Mouse (Mus musculus): ENCODE data around the gene Klf15. TPM values are rescaled to one million over a fixed set of nuclear protein-coding genes. Genes with fewer than 3 reads are reported as not detected.

Gene Klf15
- polyA plus RNA-seq, 2 experiments from 2014 or later: not detected

DNA sequence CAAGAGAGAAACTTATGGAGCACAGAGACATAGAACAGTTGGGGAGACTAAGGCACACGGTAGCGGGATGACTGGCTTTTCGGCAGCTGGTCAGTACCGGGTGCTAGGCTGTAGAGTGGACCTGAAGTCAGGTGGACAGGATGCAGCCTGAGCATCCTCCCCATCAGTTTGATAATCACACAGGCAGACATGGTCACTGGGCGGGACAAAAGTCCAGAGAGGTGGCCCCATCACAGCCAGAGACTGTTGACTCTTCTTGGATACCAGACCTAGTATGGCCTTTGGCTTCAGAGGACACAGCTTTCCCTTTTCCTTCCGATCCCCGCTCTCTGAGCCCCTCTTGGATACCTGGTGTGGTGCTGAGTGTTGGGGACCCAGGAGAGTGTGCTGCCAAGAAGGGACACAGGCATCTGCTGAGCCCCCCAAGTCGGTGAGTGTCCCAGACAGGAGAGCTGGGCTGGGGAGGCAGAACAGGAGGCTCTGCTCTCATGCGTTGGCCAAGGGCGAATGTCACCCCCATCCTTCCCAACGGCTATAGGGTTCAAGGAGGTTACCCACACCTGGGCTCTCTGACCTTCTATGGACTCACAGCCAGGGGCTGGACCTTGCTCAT is 2.8 kb downstream of the Klf15 start:
- ATAC-seq: no peak

GRCm38 (mm10) chr6:90466079-90466478 is 3.7 kb downstream of the Klf15 start:
- ATAC-seq: no peak

DNA sequence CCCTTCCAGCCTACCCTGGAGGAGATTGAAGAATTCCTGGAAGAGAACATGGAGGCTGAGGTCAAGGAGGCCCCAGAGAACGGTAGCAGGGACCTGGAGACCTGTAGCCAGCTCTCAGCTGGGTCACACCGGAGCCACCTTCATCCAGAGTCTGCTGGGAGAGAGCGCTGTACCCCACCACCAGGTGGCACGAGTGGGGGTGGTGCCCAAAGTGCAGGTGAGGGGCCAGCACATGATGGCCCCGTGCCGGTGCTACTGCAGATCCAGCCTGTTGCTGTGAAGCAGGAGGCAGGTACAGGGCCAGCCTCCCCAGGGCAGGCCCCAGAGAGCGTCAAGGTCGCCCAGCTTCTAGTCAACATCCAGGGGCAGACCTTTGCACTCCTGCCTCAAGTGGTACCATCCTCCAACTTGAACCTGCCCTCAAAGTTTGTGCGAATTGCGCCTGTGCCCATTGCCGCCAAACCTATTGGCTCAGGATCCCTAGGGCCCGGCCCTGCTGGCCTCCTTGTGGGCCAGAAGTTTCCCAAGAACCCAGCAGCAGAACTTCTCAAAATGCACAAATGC is 4.6 kb downstream of the Klf15 start:
- ATAC-seq: no peak

DNA sequence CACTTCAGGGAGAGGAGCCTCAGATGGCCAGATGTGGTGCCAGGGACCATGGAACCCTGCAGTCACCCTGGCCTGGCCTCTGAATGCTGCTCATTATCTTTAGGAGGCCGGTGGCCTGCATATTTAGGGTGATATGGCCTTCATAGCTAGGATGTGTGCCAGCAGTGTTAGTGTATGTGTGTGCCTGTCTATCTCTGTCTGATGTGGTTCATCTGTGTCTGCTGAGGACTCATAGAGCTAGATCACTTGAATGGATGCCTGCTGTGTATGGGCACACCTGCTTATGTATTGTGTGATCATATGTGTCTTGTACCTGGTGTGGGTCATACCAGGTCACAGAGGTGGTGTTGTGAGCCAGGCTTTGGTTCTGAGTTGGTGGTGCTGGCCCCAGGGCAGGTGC is 5.8 kb downstream of the Klf15 start:
- ATAC-seq: no peak

GRCm38 (mm10) chr6:90469041-90469440 is 6.7 kb downstream of the Klf15 start:
- ATAC-seq: no peak

DNA sequence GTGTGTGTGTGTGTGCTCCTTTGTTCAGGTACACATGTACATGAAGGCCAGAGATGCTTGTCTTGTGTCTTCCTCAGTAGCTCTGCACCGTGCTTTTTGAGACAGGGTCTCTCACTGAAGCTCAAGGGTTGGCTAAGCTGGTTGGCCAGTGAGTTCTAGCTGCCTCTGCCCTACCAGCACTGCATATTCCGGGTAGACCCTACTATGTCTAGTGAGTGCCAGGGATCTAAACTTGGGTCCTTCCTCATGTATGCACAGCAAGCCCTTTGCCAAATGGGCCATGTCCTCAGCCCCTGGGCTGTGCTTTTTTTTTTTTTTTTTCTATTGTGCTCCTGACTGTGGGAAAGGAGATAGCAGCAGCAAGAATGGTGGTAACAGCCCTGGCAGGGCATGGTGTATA is 7.9 kb downstream of the Klf15 start:
- no peak for ATAC-seq

GRCm38 (mm10) chr6:90470947-90471541 is 8.7 kb downstream of the Klf15 start:
- no peak for ATAC-seq

GRCm38 (mm10) chr6:90472079-90472478 is 9.7 kb downstream of the Klf15 start:
- ATAC-seq: no peak

DNA sequence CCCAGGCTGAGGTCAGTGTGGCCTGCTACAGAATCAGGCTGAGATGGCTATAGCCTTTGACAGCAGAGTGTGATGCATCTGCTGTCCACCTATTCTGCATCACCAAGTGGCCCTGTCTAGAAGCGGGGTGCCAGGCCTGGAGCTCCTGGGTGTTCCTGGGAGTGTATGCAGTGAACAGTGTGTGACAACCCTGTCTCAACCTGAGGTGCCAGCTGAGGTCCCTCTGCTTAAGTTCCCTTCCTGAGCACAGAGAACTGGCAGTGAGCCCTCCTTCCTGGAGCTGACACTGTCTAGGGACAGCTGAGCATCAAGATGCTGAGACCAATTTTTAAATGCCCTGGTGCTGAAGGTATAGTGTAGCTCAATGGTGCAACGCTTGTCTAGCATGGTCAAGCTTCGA is 10.3 kb downstream of the Klf15 start:
- no peak for ATAC-seq

GRCm38 (mm10) chr6:90473630-90474360 is 11.4 kb downstream of the Klf15 start:
- ATAC-seq: no peak

GRCm38 (mm10) chr6:90474361-90474750 is 12.0 kb downstream of the Klf15 start:
- ATAC-seq: no peak

DNA sequence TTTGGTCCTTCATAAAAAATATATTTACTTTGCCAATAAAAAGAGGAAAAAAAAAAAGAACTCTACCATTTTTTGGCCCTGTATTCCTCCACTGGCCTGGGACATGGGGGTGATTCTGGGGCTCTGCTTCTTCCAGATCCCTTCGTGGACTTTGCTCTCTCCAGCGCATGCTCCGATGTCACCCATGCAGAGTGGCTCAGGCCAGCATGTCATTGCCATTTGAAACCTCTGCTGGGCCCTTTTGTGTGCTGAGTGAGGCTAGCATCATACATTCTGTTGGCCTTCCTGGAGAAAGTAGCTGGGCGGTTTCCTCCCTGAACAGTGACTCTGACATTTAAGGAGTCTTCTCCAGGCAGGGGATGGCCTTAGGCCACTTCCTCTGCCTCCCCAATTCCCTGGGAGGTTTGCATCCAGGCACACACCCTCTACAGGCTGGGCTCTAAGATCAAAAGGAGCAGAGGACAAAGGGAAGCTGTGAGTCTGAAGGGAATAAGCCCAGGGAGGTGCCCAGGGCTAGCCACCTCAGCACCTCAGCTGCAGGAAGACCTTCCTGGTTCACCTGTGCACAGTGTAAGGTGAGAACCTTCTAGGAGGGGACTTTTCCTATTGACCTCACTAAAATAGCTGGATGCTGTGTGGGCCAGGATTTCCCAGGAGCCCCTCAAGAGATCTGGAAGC is 12.9 kb downstream of the Klf15 start:
- no peak for ATAC-seq

DNA sequence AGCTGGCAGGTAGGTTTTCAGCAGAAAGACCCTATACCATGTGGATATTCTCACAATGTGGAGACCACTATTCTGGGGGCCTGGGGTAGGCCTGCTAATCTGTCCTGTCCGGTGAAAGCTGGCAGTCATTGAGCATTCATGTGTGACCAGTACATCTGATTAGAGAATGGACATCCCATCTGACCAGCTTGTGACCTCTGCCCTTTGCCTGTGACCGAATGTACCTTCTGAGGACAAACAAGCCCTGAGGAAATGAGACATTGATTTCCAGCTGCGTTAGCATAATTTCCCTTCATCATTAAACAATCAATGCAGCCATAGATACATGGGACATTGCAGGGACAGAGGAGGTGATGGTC is 13.5 kb downstream of the Klf15 start:
- no peak for ATAC-seq

- no peak for ATAC-seq
Measured at GRCm38 (mm10) chr6:90476941-90477518, 14.7 kb downstream of the Klf15 start.

- no peak for ATAC-seq
Measured at GRCm38 (mm10) chr6:90484249-90484648, 21.9 kb downstream of the Klf15 start.

DNA sequence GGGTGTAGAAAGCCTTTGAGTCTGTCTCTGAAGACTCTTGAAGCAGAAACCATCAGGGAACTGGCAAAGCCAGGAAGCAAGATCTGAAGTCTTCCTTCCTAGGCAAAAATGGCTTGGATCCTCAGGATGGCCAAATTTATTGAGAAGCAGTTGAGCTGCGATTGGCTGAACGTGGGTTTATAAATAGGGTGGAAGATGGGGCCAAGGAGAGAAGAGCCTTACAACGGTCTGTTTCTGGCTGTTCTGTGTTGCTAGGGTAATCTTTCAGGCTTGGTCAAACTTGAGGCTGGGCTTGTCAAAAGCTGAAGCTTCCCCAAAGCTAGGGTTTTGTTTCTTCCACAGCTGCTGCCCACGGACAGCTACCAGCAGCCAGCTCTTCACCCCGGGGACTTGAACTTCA is 22.5 kb downstream of the Klf15 start:
- ATAC-seq: no peak

GRCm38 (mm10) chr6:90486176-90486921 is 24.0 kb downstream of the Klf15 start, which contains the start of gene Aldh1l1:
TSS of gene Aldh1l1 (plus strand) at chr6:90486427.
- ATAC-seq: no peak

DNA sequence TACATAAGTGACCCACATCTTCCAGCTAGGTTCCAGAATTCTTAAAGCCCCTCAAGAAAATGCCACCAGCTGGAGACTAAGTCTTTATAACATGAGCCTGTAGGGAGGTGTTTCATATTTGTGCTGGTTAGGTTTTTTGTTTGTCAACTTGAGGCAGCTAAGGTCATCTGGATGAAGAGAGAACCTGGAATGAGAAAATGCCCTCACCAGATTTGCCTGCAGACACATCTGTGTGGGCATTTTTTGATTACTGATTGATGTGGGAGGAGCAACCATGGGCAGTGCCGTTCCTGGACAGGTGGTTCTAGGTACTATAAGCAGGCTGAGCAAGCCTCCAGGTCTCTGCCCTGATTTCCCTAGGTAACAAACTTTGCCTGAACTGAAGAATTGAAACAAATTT is 25.2 kb downstream of the Klf15 start:
- ATAC-seq: no peak

DNA sequence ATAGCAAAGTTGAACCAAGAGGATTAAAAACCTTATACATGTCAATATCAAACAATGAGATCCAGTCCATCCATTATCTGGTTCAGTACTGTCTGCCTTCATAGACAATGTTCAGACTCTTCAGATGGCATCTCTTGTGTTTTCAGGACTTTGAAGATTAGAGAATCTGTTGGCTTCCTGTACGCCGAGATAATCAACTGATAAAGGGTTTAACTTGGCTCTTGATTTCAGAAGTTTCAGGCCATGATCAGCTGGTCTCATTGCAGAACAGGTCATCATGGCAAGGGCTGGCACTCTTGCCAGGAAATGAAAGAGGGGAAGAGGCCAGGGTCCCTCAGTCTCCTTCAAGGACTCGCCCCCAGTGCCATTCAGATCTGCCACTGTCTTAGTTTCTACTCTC is 27.2 kb downstream of the Klf15 start:
- ATAC-seq: no peak

- no peak for ATAC-seq
Measured at GRCm38 (mm10) chr6:90490976-90491375, 28.6 kb downstream of the Klf15 start.

DNA sequence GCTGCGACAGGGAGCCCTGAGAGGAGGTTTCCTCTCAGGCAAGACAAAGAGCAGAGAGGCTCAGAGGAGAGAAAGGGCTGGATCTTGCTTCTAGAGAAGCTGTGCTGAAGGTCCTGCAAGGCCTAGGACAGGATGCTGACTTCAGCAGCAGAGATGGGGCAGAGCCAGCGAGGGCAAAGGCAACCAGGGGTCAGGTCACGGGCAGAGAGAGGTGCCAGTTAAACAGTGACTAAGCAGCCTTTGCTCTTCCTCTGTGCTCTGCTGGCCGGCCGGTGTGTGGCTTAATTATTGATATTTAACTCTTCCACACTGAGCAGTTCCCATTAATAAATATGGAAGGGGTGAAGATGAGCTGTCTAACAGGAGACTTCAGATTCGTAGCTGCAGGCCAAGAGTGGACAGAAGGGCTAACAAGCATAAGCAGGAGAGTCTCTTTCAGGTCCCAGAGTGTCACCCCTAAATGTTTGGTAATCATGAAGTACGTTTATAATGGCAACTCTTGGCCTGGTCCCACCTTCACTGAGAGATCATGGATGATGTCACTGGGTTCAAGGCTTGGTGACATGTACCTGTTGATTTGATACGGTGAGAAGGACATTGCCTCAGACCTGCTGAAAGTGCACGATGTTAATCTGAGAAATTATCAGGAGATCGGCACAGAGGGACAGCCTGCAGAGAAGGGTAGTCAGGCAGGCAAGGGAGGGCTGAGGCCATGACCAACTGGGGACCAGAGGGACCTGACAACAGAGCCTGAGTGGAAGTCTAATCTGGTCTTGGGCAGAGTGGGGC is 29.8 kb downstream of the Klf15 start:
- ATAC-seq: no peak
